Mouse (Mus musculus): ENCODE results near the gene Ifitm10.

- no peak for TF ChIP-seq CTCF (IDR thresholded peaks at IDR 0.05; ENCODE audit: low read depth)
- TF ChIP-seq EP300 (IDR thresholded peaks at IDR 0.05; ENCODE audit: low read depth), result no peak
Observed at GRCm38 (mm10) chr7:142342247-142342640, 31.3 kb downstream of the Ifitm10 start.

Data from liver, embryonic 14.5 days (tissue).